Mouse (Mus musculus) lung, postnatal 0 days (tissue): Measurements from ENCODE around the gene Hoxb3. TPM values are rescaled to one million over a fixed set of nuclear protein-coding genes. Genes with fewer than 3 reads are reported as not detected.

Experiments used
- ATAC-seq: fragments of 200-750 bp; cut with Nextera tagmentation; 2 replicates; pipeline ENCODE4 v1.8.0; 2017; ENCODE audit warnings: moderate library complexity
- DNase-seq: peaks from one replicate; pipeline ENCODE4 v3.0.0-alpha.2; 2016; ENCODE audit warnings: low spot score
- H3K27ac ChIP-seq: fragments of 300-500 bp; sonication (generic); 2 replicates; pipeline ENCODE4 v1.5.1; 2014; ENCODE audit warnings: antibody characterized with exemption, mild to moderate bottlenecking, low read length, mixed read lengths
- H3K27me3 ChIP-seq: fragments of 300-500 bp; sonication (generic); replicated peaks from 2 replicates; pipeline ENCODE4 v1.6.1; 2014; ENCODE audit warnings: low read length, mixed read lengths; ENCODE audit not compliant: insufficient read depth
- H3K36me3 ChIP-seq: fragments of 300-500 bp; sonication (generic); 2 replicates; pipeline ENCODE4 v1.6.1; 2014; ENCODE audit warnings: low read length, mixed read lengths; ENCODE audit not compliant: insufficient read depth
- H3K4me1 ChIP-seq: fragments of 300-500 bp; sonication (generic); 2 replicates; pipeline ENCODE4 v1.6.1; 2014; ENCODE audit warnings: antibody characterized with exemption, low read depth, low read length, mixed read lengths; ENCODE audit not compliant: insufficient read depth
- H3K4me2 ChIP-seq: fragments of 300-500 bp; sonication (generic); replicated peaks from 2 replicates; pipeline ENCODE4 v1.6.1; 2014; ENCODE audit warnings: low read depth, mild to moderate bottlenecking, low read length, moderate library complexity, mixed read lengths
- H3K4me3 ChIP-seq: fragments of 300-500 bp; sonication (generic); 2 replicates; pipeline ENCODE4 v1.5.1; 2014; ENCODE audit warnings: low read depth, low read length
- H3K9ac ChIP-seq: fragments of 300-500 bp; sonication (generic); replicated peaks from 2 replicates; pipeline ENCODE4 v1.6.1; 2014; ENCODE audit warnings: low read depth, mild to moderate bottlenecking
- H3K9me3 ChIP-seq: fragments of 300-500 bp; sonication (generic); 2 replicates; pipeline ENCODE4 v1.6.1; 2016; ENCODE audit warnings: low read length, mixed read lengths
- CTCF ChIP-seq: IDR thresholded peaks from 2 replicates; pipeline ENCODE4 v1.5.1; 2016; ENCODE audit warnings: antibody characterized with exemption, mild to moderate bottlenecking
- EP300 ChIP-seq: IDR thresholded peaks from 2 replicates; pipeline ENCODE4 v1.6.1; 2016; ENCODE audit warnings: antibody characterized with exemption, mild to moderate bottlenecking, control low read depth
- WGBS: fragments of 180-500 bp; shearing (Covaris S2); extraction: QIAGEN DNeasy Blood & Tissue Kit; methylation state at CpG from one replicate; pipeline ENCODE4 v1.1.7; 2014; 5-methylcytosine and 5-hydroxymethylcytosine counted together
- microRNA counts: library from miRNA; unstranded; fragments of <30 nt; microRNA quantifications from one replicate; lab custom pipeline; 2015
- microRNA-seq: library from miRNA; unstranded; fragments of <30 nt; microRNA quantifications from one replicate; pipeline ENCODE4, GENCODE M21; 2016
- polyA plus RNA-seq: library from polyadenylated mRNA; unstranded; fragments of >200 nt; fragmentation: Nextera tagmentation; extraction: Ambion mirVana; gene quantifications from 2 replicates; pipeline ENCODE4 v1.2.1, GENCODE M21; 2015

The Hoxb3 gene
- polyA plus RNA-seq, 1 experiment from 2014 or later: 1.5 TPM

GRCm38 (mm10) chr11:96387635-96388034, 64.5 kb downstream of the Hoxb3 start:
- Histone ChIP-seq H3K9me3 (no peaks in the 10 kb centered on the region), H3K9ac (no peak overlapping the region), H3K4me3 (no peak overlapping the region), H3K36me3 (no peaks in the 10 kb centered on the region), H3K27me3 (no peaks in the 10 kb centered on the region), H3K4me1 (no peaks in the 10 kb centered on the region), H3K4me2 (no peak overlapping the region), H3K27ac (no peak overlapping the region)
- no peak for ATAC-seq
- no peak for DNase-seq
- 72% methylated on average over 2 of the region's 2 CpGs for WGBS
- no peak for TF ChIP-seq EP300

DNA sequence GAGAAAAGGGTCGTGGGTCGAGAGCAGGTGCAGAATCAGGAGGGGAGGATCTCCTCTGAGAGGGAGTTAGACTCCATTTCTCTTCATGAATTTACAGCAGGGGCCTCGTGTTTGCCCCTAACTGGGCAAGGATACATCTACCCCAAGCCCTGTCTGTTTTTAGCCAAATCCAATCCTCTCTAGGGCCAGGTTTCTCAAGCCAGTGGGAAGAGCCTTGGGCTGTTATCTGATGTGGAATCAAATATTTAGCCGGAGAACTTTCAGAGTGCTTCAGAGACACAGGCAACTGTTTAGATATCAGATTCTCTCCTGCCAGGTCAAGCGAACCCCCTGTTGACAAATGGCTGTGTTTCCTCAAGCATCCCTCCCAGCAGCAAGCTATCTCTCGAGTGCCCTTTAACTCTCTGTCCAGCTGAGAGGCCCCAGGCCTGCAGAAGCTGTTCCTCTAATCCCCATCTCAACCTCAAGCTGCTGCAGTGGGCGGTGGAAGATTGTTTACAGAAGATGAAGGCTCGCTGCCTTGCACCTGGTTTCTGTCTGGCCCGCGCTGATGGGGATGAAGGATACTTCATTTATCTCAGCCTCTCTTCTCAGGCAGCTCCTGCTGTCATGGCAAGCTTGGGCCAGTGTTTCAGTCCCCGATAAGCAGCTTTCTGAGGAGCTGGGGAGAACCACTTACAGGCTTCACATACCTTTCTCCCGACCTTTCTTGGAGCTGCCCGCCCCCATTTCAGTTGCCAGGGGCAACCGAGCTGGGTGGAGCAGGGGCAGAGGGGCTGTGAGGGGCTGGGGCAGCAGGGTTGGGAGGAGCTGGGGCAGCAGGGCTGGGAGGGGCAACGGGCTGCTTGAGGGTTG, 73.9 kb downstream of the Hoxb3 start:
- no peak for TF ChIP-seq CTCF
- Histone ChIP-seq H3K9me3 (no peaks in the 10 kb centered on the region), H3K36me3 (no peaks in the 10 kb centered on the region), H3K27ac (no peak overlapping the region), H3K27me3 (no peaks in the 10 kb centered on the region), H3K9ac (no peak overlapping the region), H3K4me3 (no peak overlapping the region), H3K4me2 (no peak overlapping the region), H3K4me1 (no peaks in the 10 kb centered on the region)
- DNase-seq: peak; percentile 15
- WGBS: 20% methylated on average over 15 of the region's 15 CpGs
- ATAC-seq: peak; percentile 69; the same call in 1 of the 2 replicates

MicroRNAs encoded within 50 kb of the gene (microRNA counts, 519-probe panel; counts per million panel counts)
- microRNA mmu-miR-10a (lab: Ali Mortazavi, UCI): 5,506 counts per million, percentile 71 among the panel's probes with 10 or more counts

Small RNAs within 50 kb of the gene (microRNA-seq; reads per million reads assigned to microRNA genes)
- gene Mir10a: 22,339 reads per million, percentile 97 among the genes with 10 or more reads in this experiment

Other genes starting within 250 kb of the Hoxb3 start
- 324 and 382 TPM in 2 replicates for gene Atp5g1, start 247.7 kb upstream of the Hoxb3 start, polyA plus RNA-seq
- 0.74 and 0.98 TPM in 2 replicates for gene Calcoco2, start 211.4 kb upstream of the Hoxb3 start, polyA plus RNA-seq
- gene Ttll6, start 189.5 kb upstream of the Hoxb3 start, polyA plus RNA-seq: 0.99 and 1.3 TPM in 2 replicates
- gene Hoxb13, start 129.0 kb upstream of the Hoxb3 start, polyA plus RNA-seq: not detected in 2 replicates
- not detected in 2 replicates for gene Hoxb9, start 51.9 kb upstream of the Hoxb3 start, polyA plus RNA-seq
- gene Hoxb8, start 41.4 kb upstream of the Hoxb3 start, polyA plus RNA-seq: 0.23 and 0.35 TPM in 2 replicates
- 1.3 and 1.9 TPM in 2 replicates for gene Hoxb7, start 36.7 kb upstream of the Hoxb3 start, polyA plus RNA-seq
- 7.3 and 7.4 TPM in 2 replicates for gene Hoxb6, start 30.9 kb upstream of the Hoxb3 start, polyA plus RNA-seq
- gene Hoxb5, start 20.0 kb upstream of the Hoxb3 start, polyA plus RNA-seq: 16.8 and 17.3 TPM in 2 replicates
- gene Hoxb4, start 5.1 kb upstream of the Hoxb3 start, polyA plus RNA-seq: 2.6 and 3.0 TPM in 2 replicates
- 16.5 and 16.9 TPM in 2 replicates for gene Hoxb2, start 27.2 kb downstream of the Hoxb3 start, polyA plus RNA-seq
- gene Hoxb1, start 42.4 kb downstream of the Hoxb3 start, polyA plus RNA-seq: not detected in 2 replicates
- 0.73 and 1.0 TPM in 2 replicates for gene Skap1, start 141.3 kb downstream of the Hoxb3 start, polyA plus RNA-seq